Mouse (Mus musculus) spleen, adult 2 months (tissue): ENCODE measurements around the gene Nanp. TPM values are rescaled to one million over a fixed set of nuclear protein-coding genes. Genes with fewer than 3 reads are reported as not detected.

ENCODE experiments used
- DNase-seq, 2 experiments: peaks; one replicate each; pipeline versions ENCODE4 v3.0.0 to v3.0.0-alpha.2; 2012 to 2021; ENCODE audit warnings: low spot score in 2 of 2, low read depth in 1 of 2
- H3K27ac ChIP-seq: fragments of 200-500 bp; 2 replicates; pipeline ENCODE4 v1.5.1; 2012; ENCODE audit warnings: low read length, inconsistent platforms; ENCODE audit not compliant: insufficient read depth
- H3K27me3 ChIP-seq: fragments of 200-500 bp; 2 replicates; pipeline ENCODE4 v1.6.1; 2012; ENCODE audit warnings: mild to moderate bottlenecking, moderate library complexity, low read length, inconsistent platforms; ENCODE audit not compliant: control insufficient read depth, insufficient read depth
- H3K36me3 ChIP-seq: fragments of 200-500 bp; 2 replicates; pipeline ENCODE4 v1.6.1; 2012; ENCODE audit warnings: mild to moderate bottlenecking, low read length, inconsistent platforms; ENCODE audit not compliant: control insufficient read depth, insufficient read depth
- H3K4me1 ChIP-seq: fragments of 200-500 bp; 2 replicates; pipeline ENCODE4 v1.6.1; 2011; ENCODE audit warnings: inconsistent platforms; ENCODE audit not compliant: control insufficient read depth, insufficient read depth, insufficient read length
- H3K4me3 ChIP-seq: fragments of 200-500 bp; 2 replicates; pipeline ENCODE4 v1.5.1; 2011; ENCODE audit warnings: mild to moderate bottlenecking, inconsistent platforms; ENCODE audit not compliant: insufficient read depth, insufficient read length; ENCODE audit errors: extremely low read depth
- CTCF ChIP-seq: fragments of 200-500 bp; IDR thresholded peaks from 2 replicates; pipeline ENCODE4 v1.5.1; 2011; ENCODE audit warnings: mild to moderate bottlenecking, inconsistent platforms; ENCODE audit not compliant: insufficient read depth, insufficient read length, insufficient replicate concordance; ENCODE audit errors: extremely low read depth
- POLR2A ChIP-seq: fragments of 200-500 bp; IDR thresholded peaks from 2 replicates; pipeline ENCODE4 v1.6.1; 2011; ENCODE audit warnings: low read depth, low read length, inconsistent platforms
- WGBS: fragments of 180-500 bp; shearing (Covaris S2); methylation state at CpG from one replicate; pipeline ENCODE4 v1.1.7; 2018; 5-methylcytosine and 5-hydroxymethylcytosine counted together
- polyA plus RNA-seq: library from polyadenylated mRNA; depleted of rRNA; stranded (reverse); fragments of >200 nt; gene quantifications from 2 replicates; pipeline ENCODE4 v1.2.3, GENCODE M21; 2012

Gene Nanp
- polyA plus RNA-seq, 1 experiment = 1.5 TPM

- DNase-seq = no peak
- Histone ChIP-seq H3K36me3 (no peaks in the 10 kb centered on the region), H3K4me1 (no peaks in the 10 kb centered on the region), H3K4me3 (no peak overlapping the region; the same call in 1 of the 2 replicates), H3K27me3 (no peaks in the 10 kb centered on the region), H3K27ac (no peak overlapping the region)
- WGBS = 77% methylated on average over 2 of the region's 2 CpGs
- TF ChIP-seq POLR2A (no peak), CTCF (no peak)
These were observed 2.5 kb downstream of the Nanp start for GRCm38 (mm10) chr2:151036721-151037120.

GRCm38 (mm10) chr2:151034435-151034834 lies 4.8 kb downstream of the Nanp start:
- 97% methylated on average over 3 of the region's 3 CpGs for WGBS
- TF ChIP-seq POLR2A (no peak), CTCF (no peak)
- Histone ChIP-seq H3K4me1 (no peaks in the 10 kb centered on the region), H3K27ac (no peak overlapping the region), H3K36me3 (peaks cover under 1% of the 10 kb centered on the region; the same call in 1 of the 2 replicates), H3K4me3 (no peak overlapping the region), H3K27me3 (no peaks in the 10 kb centered on the region)
- no peak for DNase-seq

- DNase-seq = no peak
- 90% methylated on average over 10 of the region's 10 CpGs for WGBS
- H3K4me1 ChIP-seq = no peaks in the 10 kb centered on the region
These were observed 18.0 kb downstream of the Nanp start for GRCm38 (mm10) chr2:151021158-151021557.

GRCm38 (mm10) chr2:151015316-151015715 lies 23.9 kb downstream of the Nanp start:
- H3K27ac ChIP-seq = no peak overlapping the region
- H3K4me3 ChIP-seq = no peak overlapping the region
- no peak for DNase-seq
- no peaks in the 10 kb centered on the region for H3K27me3 ChIP-seq
- H3K36me3 ChIP-seq = no peaks in the 10 kb centered on the region
- TF ChIP-seq CTCF = no peak
- TF ChIP-seq POLR2A = no peak
- WGBS = 24% methylated on average over 2 of the region's 2 CpGs
- H3K4me1 ChIP-seq = no peaks in the 10 kb centered on the region

More at GRCm38 (mm10) chr2:151021158-151021557, 18.0 kb downstream of the Nanp start:
- Histone ChIP-seq H3K27me3 (no peaks in the 10 kb centered on the region), H3K36me3 (no peaks in the 10 kb centered on the region), H3K27ac (no peak overlapping the region), H3K4me3 (no peak overlapping the region)
- TF ChIP-seq POLR2A = no peak
- TF ChIP-seq CTCF = no peak

GRCm38 (mm10) chr2:151011273-151011672 lies 27.9 kb downstream of the Nanp start:
- Histone ChIP-seq H3K27me3 (peaks cover 10% of the 10 kb centered on the region), H3K4me3 (no peak overlapping the region), H3K36me3 (no peaks in the 10 kb centered on the region), H3K4me1 (peaks cover 7% of the 10 kb centered on the region; the same call in 1 of the 2 replicates), H3K27ac (no peak overlapping the region)
- no peak for DNase-seq
- TF ChIP-seq CTCF = no peak
- no peak for TF ChIP-seq POLR2A
- 65% methylated on average over 1 of the region's 1 CpGs for WGBS

GRCm38 (mm10) chr2:151009515-151010085 lies 29.6 kb downstream of the Nanp start:
- no peak for DNase-seq
- H3K4me3 ChIP-seq = no peak overlapping the region
- H3K27me3 ChIP-seq = peaks cover 10% of the 10 kb centered on the region
- TF ChIP-seq POLR2A = no peak
- 82% methylated on average over 1 of the region's 1 CpGs for WGBS
- H3K4me1 ChIP-seq = peaks cover 7% of the 10 kb centered on the region; the same call in 1 of the 2 replicates
- H3K36me3 ChIP-seq = no peaks in the 10 kb centered on the region
- no peak overlapping the region for H3K27ac ChIP-seq

- Histone ChIP-seq H3K27ac (peak overlapping the region; percentile 38; the same call in 1 of the 2 replicates), H3K4me3 (peak overlapping the region; percentile 66), H3K36me3 (no peaks in the 10 kb centered on the region), H3K27me3 (peaks cover 10% of the 10 kb centered on the region), H3K4me1 (peaks cover 7% of the 10 kb centered on the region; the same call in 1 of the 2 replicates)
- under 1% methylated on average over 57 of the region's 57 CpGs for WGBS
- DNase-seq = peak; percentile 3 to 14
- TF ChIP-seq CTCF = no peak
- TF ChIP-seq POLR2A = no peak
These were observed 30.2 kb downstream of the Nanp start for GRCm38 (mm10) chr2:151008939-151009509.
